Mouse (Mus musculus) common myeloid progenitor, adult 5-6 weeks (primary cell): ENCODE measurements around the gene BC025920. TPM values are rescaled to one million over a fixed set of nuclear protein-coding genes. Genes with fewer than 3 reads are reported as not detected.

Source experiments
- ATAC-seq: replicated peaks from 2 replicates; pipeline ENCODE4 v1.8.0; 2016; ENCODE audit warnings: low read depth, mild to moderate bottlenecking, moderate TSS enrichment, inconsistent platforms; ENCODE audit not compliant: poor library complexity, severe bottlenecking
- total RNA-seq: library from RNA; stranded (forward); fragments of 200-1000, 187-1606 nt; gene quantifications from 2 replicates; pipeline ENCODE4 v1.2.3, GENCODE M21; 2017

Gene BC025920
- total RNA-seq, 1 experiment from 2014 or later = 1.4 TPM

- ATAC-seq = peak; percentile 73
Measured at GRCm38 (mm10) chr10:81600738-81601203, 5.3 kb upstream of the BC025920 start, which contains the start of gene Tle6. Gene Tle6, minus strand, starts transcription at chr10:81601073.

- ATAC-seq = no peak
Measured at GRCm38 (mm10) chr10:81601396-81601905, 4.6 kb upstream of the BC025920 start.

GRCm38 (mm10) chr10:81602741-81603151, 3.3 kb upstream of the BC025920 start:
- peak; percentile 9; the same call in 1 of the 2 replicates for ATAC-seq

- ATAC-seq = no peak
Measured at GRCm38 (mm10) chr10:81604019-81604967, 1.8 kb upstream of the BC025920 start.

- peak; percentile 24 for ATAC-seq
Measured at GRCm38 (mm10) chr10:81604968-81605665, 953 bp upstream of the BC025920 start.

- no peak for ATAC-seq
Measured at GRCm38 (mm10) chr10:81605666-81605973, 450 bp upstream of the BC025920 start.

GRCm38 (mm10) chr10:81608308-81608707, 2.2 kb downstream of the BC025920 start:
- no peak for ATAC-seq

GRCm38 (mm10) chr10:81612779-81613178, 6.7 kb downstream of the BC025920 start:
- ATAC-seq = no peak

- ATAC-seq = no peak
Measured at GRCm38 (mm10) chr10:81615486-81615885, 9.4 kb downstream of the BC025920 start.

- ATAC-seq = no peak
Measured at GRCm38 (mm10) chr10:81619976-81620375, 13.9 kb downstream of the BC025920 start.

- no peak for ATAC-seq
Measured at GRCm38 (mm10) chr10:81620786-81621185, 14.7 kb downstream of the BC025920 start.

- no peak for ATAC-seq
Measured at GRCm38 (mm10) chr10:81623441-81623840, 17.4 kb downstream of the BC025920 start.

- ATAC-seq = no peak
Measured at GRCm38 (mm10) chr10:81626101-81626993, 20.3 kb downstream of the BC025920 start.

GRCm38 (mm10) chr10:81626994-81627835, 21.1 kb downstream of the BC025920 start, which contains the start of gene Sirt6:
Gene Sirt6, minus strand, starts transcription at chr10:81627797.
- peak; percentile 91 for ATAC-seq

GRCm38 (mm10) chr10:81627836-81628220, 21.8 kb downstream of the BC025920 start:
- peak; percentile 33 for ATAC-seq

- ATAC-seq = no peak
Measured at GRCm38 (mm10) chr10:81628390-81628789, 22.3 kb downstream of the BC025920 start, which contains the start of gene Ankrd24. Gene Ankrd24, plus strand, starts transcription at chr10:81628540.

GRCm38 (mm10) chr10:81633253-81634099, 27.4 kb downstream of the BC025920 start:
- peak; percentile 98 for ATAC-seq

- ATAC-seq = no peak
Measured at GRCm38 (mm10) chr10:81636338-81636737, 30.3 kb downstream of the BC025920 start.
